Mouse (Mus musculus) right cerebral cortex, postnatal 4 days (tissue): ENCODE results near the gene Dok7.

Source experiments
- DNase-seq: peaks from one replicate; pipeline ENCODE4 v3.0.0-alpha.2; 2022

Dok7 gene

GRCm38 (mm10) chr5:35120024-35120423, 63.5 kb downstream of the Dok7 start:
- no peak for DNase-seq

DNA sequence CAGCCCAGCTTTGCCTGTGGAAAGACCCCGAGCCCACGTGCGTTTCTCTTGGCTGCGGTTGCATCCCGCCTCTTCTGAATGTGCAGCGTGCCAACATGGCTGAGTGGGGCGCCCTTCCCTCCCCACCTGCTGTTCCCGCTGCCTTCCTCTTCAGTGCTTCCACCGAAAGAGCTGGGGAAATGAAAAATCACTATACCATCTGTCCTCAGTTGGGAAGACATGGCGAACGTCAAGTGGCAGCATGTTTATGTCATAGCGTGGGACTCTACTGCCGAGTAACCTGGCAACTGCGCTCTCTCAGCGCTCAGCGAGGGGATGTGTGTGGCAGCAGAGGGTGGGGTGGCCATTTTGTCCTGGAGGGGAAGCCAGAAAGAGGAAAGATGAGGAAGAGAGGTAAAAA, 72.6 kb downstream of the Dok7 start:
- DNase-seq, result no peak

- DNase-seq, result no peak
Measured at GRCm38 (mm10) chr5:35129767-35130191, 73.2 kb downstream of the Dok7 start.

DNA sequence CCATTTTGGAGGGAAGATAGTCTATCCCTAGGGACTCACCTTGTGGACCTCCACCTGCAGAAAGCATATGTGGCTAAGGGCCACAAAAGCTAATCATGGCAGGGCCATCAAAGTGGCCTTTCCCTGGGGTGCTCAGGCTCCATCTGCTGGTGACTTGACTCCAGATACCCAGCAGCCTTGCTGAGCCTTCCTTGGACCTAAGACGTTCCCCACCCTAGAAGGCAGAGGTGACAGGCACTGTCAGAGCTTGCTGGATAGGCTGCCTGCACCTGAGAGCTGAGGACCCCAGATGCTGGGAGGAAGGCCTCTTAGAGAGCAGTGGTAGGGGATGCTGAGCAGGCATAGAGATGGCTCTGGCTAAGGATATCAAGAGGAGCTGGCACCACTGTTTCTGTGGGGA, 74.7 kb downstream of the Dok7 start:
- DNase-seq, result no peak

DNA sequence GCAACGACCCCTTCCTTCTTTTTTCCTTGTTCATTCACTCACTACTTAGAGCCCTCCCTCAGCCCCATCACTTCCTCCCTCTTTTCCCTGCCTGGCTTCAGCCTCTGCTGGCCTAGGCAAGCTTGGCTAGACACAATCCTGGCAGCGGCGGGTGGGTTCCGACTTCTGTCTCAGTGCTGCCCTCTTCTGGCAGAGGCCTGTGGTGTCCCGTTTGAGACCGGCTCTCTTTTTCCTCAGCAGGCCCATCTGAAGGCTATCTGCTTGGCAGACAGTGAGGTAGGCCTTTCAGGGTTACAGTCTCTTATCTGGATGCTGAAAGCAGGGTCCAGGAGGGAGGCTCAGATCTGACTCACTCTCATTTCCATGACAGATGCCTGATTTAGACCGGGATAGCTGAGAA, 75.2 kb downstream of the Dok7 start:
- peak; percentile 89 for DNase-seq

DNA sequence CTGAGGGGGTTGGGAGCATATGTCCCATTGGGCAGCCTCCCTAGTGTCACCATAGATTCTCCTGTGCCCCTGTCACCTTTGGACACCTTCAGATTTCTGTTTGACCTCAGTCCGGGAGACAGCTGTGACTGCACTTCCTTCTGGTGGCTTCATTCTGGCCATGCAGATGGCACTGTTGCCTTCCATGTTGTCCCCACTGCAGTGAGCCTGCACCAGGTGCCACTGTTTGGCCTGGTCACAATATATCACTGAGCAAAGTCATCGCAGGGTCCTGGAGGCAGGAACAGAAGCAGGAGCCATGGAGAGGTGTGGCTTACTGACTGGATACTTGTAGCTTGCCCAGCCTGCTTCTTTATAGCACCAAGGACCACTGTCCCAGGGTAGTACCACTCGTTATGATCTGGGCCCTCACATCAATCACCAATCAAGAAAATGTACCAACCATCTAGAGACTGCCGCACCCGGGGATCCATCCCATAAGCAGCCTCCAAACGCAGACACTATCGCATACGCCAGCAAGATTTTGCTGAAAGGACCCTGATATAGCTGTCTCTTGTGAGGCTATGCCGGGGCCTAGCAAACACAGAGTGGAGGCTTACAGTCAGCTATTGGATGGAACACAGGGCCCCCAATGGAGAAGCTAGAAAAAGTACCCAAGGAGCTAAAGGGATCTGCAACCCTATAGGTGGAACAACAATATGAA, 75.9 kb downstream of the Dok7 start:
- DNase-seq, result no peak

DNA sequence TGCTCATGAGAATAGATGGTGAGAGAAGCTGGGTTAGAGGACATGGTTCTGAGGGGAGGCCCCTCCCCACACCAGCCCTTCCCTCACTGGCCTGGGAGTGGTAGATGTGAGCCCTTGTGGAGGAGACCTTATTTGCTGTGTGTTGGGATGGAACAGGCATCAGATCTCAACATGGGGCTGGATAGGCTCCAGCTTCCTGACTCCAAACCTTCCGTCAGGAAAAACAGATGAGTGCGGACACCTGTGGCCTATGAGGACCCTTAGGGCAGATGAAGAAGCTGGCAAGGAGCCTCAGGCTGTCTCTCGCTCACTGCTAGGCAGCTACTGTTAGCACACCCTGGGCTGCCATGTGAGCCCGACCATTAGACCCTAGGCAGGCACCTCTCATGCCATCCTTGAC, 76.9 kb downstream of the Dok7 start:
- no peak for DNase-seq

GRCm38 (mm10) chr5:35134286-35134685, 77.7 kb downstream of the Dok7 start:
- DNase-seq, result no peak

GRCm38 (mm10) chr5:35135903-35136302, 79.3 kb downstream of the Dok7 start:
- no peak for DNase-seq
